Mouse (Mus musculus): ENCODE measurements at regions not wholly inside any gene's neighbourhood (a gene's known extent, or its start where the extent isn't known, plus 50 kb on each side); places are given as distances from the start of the nearest gene placed in this dataset.

DNA sequence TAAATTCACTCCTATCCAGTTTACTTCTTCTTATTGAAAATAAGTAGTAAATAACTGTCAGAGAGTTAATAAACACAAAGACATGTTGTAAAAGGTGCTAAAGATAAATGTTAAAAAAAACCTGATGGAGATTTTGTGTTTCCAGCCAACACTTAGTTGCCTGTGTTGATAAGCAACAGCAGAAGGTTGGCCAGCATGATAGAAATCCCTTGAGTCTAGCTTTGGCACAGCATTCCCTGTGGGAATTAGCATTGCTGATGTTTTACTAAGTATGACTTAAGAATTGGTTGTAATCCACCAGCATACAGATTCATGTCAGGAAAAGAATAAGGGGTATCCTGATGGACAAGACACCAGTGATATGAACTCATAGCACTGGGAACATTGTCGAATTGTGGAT, 594.3 kb downstream of the Plod2 start:
- no peak for TF ChIP-seq POLR2A (IDR thresholded peaks at IDR 0.05; ENCODE audit: control insufficient read depth, low read depth, low read length)
- TF ChIP-seq CTCF (IDR thresholded peaks at IDR 0.05; ENCODE audit: control insufficient read depth, insufficient read depth, insufficient replicate concordance, low read depth, low read length) = no peak

Measured in testis, adult 2 months (tissue).